Mouse (Mus musculus) frontal cortex, postnatal 10 days (tissue): ENCODE data around the gene Adra1b.

Experiments used
- DNase-seq, 2 experiments: peaks; one replicate each; pipeline ENCODE4 v3.0.0; 2022; ENCODE audit warnings: low spot score in 2 of 2, mixed read lengths in 1 of 2

The Adra1b gene

DNA sequence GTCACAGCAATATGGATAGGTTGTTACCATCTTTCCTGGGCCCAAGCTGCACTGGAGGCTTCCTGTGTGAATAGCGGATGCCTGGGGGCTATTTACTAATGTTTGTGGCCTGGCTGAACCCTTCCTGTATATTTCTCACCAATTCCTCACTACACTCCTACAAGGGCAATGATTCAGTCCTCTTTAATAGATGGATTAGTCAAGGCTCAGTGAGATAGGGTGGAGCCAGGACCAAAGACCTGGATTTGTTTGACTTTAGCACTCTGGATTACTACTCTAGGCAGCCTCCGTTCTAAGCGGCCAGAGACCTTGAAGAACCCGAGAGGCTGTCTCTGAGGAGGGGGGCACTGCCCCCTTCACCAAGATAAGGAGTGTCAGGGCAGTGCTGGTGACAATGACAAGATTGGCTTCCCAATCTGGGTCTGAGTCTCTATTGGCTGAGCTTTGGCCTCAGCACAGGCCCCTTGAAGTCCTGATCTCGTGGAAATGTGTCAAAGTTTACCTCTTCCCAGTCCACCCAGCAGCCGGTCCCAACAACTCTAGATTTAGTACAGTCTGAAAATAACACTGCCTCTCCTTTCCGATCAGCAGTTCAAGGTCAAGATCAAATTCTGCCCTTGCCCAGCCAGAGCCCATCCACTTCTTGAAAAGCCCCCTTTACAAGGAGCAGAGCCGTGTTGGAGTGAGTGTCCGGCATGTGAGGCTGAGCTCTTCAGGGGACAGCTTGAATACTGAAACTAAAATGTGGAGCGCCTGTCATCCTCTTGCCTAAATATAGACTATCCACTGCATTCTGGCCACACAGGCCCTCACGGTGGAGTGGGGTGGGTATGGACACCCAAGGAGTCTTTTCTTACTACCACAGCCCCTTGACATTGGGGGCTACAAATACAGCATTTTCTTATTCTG is 80.2 kb downstream of the Adra1b start:
- DNase-seq: no peak

DNA sequence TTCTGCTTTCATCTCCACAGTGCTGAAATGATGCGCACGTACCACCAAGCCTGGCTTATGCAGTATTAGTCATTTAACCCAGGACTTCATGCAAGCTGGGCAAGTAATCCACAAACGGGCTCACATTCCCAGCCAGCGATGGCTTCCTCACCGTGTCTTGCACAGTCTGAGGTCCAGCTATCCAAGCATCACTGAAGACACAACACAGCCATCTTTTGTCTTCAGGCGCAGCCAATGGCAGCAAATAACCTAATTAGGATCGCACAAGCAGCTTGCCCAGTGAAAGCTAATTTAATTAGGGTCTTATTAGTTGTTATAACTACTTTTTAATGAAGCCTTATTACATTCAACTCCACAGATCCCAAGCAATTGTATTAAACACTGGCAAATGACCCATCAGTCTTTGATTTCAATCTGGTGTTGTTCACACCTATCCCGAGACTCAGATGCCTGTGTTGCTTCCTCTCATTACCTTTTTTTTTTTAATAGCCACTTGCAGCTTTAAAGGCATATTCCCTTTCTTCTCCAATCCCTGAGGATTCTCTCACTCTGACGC is 83.6 kb downstream of the Adra1b start:
- DNase-seq: no peak

DNA sequence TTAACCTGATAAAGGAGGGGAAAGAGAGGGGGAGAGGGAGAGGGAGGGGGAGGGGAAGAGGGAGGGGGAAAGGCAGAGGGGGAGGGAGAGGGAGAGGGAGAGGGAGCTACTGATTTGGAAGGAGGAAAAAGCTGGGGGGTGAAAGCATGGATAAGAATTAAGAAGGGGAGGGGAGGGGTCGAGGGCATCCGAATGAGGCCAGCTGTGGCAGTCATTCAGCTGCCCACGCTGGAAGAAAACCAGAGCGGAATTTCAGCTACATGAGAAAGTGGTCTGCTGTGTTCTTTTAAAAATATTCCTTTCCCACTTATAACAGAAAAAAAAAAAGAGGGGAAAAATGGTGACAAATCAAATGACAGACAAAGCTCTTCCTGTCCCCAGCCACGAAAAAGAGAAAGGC is 88.5 kb downstream of the Adra1b start:
- DNase-seq: no peak

DNA sequence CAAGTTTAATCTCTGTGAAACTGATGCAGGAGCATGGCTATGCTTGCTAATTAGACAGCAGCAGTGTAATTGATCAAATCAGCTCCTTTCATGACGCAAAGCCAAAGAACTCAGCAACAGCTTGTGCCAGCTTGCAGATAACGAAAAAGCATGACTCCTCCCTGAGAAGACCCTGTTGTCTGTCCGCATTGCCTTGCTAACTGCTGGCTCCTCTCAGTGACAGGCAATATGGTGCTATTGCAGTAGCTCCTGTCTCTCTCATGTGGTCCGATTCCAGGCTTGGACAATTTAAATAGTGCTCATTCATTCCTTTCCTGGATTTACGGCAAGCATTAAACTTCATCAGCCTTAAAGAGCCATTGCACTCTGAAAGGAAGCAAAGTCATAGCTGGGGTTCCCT is 93.3 kb downstream of the Adra1b start:
- DNase-seq: no peak

DNA sequence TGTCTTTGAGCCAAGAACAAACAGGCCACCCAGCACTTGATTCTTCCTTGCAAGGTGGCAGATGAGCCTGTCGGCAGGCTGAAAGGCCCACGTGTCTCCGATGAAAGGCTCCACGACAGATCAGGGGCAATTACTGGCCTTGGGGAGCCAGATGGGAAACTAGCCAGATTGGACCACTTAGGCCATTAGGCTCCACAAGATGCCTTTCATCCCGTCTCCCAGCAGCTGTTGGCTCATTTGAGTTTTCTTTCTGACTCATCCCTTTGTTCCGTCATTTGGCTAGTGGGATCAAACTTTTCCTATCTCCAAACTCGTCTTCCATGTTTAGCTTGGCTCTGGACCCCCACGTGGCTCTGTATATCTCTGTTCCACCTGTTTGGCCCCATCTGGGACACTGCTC is 105.0 kb downstream of the Adra1b start:
- DNase-seq: no peak

DNA sequence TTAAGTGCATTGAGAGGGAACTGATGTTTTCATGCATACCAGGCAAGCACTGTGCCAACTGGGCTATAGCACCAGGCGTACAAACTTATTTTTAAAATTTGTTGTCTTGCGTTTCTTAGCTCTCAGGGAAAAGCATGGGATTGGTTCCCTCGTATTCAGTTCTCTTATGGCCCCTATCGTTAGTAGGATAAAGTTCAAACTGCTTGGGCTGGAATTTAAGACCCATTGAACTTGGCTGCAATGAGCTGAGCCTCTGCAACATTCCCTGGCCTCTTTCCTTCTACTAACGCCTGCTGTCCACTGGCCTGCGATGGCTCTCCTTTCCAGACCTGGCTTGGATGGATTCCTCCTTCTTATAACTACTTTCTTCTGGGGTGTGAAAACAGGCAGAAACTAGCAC is 110.6 kb downstream of the Adra1b start:
- DNase-seq: no peak

DNA sequence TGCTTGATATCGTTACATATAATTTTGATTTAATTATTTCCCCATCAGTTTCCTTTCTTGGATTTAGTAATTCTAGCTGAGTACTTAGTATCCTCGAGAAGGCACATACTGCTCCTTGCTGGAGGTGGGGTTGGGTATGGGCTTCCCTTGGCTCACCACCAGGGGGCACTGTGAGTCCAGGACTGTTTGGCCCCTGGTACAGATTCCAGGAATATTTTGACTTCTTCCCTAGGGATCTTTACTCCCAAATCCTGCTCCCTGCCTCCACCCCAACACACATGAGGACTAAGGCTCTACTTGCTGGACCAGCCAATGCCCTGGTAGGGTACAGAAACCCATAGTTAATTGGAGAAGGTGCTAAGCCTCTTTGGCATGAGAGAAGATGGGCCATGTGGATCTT is 117.2 kb downstream of the Adra1b start:
- peak in 1 of 2 experiments; percentile 46 for DNase-seq

DNA sequence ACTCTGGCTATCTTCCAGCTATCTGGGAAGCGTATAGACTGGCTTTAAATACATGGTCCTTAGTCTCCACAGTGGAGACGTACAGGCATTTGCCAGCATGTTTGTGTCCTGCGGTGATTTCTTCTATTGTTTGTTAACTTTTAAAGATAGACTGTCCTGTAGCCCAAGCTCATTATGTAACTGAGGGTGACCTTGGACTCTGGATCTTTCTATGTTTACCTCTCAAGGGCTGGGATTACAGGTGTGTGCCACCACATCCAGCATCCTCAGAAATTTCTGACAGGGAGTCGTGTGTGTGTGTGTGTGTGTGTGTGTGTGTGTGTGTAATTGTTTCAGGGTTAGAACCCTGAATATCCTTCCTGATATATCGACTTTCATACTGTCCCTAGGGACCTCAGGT is 117.9 kb downstream of the Adra1b start:
- no peak for DNase-seq

DNA sequence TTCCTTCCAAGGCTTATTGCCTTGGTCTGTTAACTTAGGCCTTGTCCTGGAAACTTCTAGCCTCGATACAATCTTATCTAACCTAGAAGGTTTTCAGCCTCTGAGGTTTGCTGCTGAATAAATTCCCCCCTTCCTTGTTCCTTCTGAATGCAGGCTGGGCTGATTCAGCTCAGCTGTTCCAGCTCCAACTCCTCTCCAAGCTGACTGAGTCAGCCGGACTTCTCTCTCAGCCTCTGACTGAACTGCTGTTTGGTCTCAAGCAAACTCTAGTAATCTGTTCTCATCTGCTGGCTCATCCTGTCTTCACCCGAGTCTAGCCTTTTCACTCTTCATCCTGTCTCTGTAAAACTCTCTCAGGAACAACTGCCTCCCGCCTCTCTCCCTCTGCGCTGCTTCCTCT is 121.5 kb downstream of the Adra1b start:
- no peak for DNase-seq

DNA sequence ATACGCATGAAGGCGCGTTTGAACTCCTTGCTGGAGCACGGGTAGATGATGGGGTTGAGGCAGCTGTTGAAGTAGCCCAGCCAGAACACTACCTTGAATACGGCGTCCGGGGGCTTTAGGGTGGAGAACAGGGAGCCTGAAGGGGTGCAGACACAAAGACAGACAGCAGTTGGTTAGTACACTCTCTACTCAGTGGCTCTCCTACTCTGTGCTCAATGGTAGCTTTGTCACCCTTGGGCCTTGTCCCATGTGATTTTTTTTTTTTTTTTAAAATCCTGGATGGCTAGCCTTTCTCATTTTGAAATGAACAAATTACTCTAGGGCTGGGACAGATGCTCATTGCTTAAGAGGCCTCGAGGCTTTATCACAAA is 124.7 kb downstream of the Adra1b start:
- DNase-seq: no peak

DNA sequence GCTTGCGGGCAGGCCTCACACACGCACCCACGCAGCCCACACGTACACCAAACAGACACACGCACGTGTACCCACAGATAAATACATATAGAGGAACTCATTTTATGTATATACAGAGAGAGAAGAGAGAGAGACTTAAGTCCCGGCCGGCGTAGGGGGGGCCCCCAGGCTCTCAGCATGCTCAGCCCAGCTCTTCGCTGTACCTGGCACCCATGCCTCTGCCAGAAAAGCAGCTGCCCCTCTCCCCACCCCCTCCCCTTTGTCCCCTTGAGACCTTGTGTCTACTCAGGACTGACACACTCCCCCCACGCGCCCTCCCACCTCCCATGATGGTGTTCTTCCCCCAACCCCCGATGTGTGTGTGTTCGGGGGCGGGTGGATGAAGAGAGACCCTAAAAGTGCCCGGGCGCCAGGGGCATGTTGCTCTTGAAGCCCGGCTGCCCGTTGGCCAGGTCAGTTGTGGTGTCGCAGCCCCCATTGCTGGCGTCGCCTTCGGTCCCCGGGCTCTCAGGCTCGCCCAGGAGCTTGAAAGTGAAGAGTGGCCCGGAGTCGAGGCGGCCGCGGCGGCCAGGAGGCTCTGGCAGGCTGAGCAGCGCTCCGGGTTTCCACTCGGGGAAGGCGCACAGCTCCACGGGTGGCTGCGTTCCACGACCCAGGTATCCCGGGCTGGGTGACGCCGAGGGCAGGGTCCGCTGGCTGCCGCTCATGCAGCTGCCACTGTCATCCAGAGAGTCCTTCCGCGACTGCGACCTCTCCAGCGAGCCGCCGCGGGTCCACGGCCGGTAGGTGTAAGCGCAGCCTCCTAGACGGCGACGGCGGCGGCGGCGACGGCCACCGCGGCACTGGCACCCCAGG is 125.3 kb downstream of the Adra1b start:
- no peak for DNase-seq

DNA sequence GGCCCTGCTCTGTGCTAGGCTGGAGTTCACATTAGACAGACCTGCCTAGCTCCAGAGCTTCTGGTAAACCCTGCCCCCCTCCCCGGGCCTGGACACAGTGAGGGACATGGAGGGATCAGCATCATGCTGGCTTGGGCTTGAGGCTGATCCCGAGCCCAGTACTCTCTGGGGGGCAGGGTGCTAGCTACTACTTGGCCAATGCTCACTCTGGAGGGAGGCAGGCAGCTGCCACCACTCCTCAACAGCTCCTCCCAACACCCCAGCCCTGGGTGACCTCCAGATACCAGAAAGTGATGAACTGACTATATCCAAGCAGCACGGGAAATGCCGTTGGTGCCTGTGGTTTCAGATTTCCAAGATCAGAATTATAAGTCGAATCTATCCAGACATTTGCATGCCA is 127.3 kb downstream of the Adra1b start:
- DNase-seq: no peak

DNA sequence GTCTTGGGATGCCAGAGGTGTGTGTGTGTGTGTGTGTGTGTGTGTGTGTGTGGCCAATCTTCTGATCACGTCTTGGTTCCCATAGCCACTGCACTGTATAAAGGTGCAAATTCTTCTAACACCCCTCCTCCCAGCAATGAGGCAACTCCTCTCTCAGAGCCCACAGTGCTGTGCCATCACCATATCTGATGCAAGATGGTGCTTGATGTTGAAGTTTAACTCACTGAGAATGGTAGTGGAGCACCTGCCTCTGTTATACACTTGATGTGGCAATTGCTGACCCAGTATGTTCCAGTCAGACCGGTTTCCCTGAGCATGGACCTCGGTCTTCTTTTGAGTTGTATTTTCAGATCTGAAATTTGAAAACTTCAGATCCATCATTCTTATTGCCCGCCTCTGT is 130.9 kb downstream of the Adra1b start:
- DNase-seq: no peak

DNA sequence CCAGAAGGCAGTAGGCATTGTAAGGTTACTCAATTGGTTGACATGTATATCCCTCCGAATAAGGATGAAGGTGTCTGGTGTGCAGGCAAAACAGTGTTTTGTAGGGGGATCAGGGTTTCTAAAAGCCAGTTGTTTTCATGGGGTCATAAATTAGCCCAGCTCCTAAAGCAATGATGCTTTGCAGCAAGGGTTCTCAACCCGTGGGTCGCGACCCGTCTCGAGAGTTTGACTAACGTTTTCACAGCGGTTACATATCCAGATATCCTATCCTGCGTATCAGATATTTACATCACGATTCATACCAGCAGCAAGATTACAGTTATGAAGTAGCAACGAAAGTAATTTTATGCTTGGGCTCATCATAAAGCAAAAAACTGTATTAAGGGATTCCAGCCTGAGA is 133.3 kb downstream of the Adra1b start:
- DNase-seq: no peak

DNA sequence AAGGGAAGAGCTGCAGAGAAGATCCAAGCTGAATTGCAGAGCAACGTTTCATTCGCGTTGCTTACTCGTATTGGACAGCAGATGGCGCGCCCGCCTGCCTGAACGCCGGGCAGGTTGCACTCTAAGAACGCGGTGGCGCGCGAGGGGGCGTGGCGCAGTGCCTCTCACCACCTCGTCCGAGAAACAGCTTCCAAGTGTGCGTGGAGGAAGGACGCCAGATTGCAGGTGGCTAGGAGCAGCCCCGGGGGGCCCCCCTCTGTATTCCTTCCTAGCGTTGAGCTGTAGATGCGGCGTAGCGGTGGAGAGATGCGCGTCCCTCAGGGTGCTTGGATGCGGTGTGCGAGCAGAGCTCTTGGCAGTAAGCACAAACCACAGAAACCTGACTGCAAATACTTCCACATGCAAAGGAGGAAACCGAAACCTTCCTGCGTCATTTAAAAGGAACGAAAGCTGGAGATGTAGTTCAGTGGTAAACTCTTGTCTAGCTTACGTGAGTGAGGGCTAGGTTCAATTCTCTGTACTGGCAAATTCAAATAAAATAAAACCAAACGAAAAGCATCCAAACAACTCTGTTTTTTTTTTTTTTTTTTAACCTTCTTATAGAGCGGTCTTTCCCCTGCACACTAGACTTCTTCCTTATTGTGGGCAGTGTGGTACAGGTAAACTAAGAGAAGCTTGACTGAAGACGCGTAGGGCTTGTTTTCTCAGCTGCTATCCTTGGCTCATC is 133.9 kb downstream of the Adra1b start:
- DNase-seq: peak; percentile 38 to 76

DNA sequence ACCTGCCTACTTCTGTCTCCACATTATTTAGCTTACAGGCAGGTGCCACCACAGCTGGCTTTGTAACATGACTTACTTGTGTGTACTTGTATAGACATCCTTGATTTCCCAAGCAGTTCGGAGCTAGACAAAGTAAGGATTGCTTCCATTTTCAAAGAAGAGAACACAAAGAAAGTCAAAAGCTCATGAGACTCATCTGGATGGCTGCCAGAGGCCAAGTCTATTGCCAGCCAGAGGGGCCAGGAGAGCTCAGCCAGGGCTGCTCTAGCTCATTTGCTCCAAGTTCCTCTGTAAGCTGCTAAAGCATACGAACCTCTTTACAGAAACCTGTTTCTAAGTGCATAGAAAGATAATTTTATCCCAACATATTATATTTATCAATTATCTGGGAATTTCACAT is 142.6 kb downstream of the Adra1b start:
- no peak for DNase-seq

DNA sequence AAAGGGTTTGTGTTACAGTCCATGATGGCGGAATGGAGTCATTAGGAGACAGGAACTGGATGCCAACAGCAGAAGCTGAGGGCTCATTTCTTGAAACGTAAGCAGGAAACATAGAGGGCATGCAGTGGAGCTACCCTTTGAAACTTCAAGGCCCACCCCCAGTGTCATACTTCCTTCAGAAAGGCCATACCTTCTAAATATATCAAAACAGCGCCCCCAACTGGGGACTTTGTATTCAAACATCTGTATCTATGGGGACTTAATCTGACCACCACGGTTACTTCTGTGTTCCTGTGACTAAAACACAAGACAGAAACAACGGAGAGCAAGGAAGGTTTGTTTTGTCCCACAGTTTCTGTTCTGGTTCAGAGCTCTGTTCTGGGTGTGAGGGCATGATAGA is 145.6 kb downstream of the Adra1b start:
- no peak for DNase-seq

DNA sequence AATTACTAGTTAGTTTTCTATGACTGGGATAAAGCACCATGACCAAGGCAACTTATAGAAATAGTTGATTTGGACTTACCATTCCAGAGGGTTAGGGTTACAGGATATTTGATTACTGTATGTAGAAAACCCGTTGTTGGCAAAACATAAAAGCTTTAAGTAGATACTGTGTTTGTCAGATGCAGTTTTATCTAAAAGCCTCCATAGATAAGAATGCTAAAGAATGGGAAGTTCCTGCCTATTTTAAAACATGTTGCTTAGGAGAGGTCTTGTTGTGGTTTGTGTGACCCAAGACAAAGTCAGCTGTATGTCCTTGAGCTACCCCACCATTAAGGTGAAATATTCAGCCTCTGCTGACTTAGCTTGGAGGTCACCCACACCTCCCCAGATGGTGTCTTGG is 146.4 kb downstream of the Adra1b start:
- no peak for DNase-seq

DNA sequence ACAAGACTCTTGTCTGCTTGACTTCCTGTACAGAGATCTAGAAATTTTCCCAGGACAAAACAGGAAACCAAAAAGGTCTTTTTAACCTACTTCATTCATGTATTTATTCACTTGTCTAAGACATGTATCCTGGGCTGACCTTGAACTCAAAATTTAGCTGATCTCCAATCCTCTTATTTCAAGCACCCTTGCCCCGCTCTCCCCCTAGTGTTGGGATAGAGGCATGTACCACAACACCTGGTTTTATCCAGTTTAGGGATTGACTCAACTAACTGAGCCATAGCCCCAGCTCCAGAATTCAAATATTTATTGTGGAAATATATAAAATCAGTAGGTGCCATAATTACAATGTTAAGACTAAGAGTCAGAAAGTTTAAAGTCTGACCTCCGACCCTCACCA is 149.5 kb downstream of the Adra1b start:
- DNase-seq: no peak

DNA sequence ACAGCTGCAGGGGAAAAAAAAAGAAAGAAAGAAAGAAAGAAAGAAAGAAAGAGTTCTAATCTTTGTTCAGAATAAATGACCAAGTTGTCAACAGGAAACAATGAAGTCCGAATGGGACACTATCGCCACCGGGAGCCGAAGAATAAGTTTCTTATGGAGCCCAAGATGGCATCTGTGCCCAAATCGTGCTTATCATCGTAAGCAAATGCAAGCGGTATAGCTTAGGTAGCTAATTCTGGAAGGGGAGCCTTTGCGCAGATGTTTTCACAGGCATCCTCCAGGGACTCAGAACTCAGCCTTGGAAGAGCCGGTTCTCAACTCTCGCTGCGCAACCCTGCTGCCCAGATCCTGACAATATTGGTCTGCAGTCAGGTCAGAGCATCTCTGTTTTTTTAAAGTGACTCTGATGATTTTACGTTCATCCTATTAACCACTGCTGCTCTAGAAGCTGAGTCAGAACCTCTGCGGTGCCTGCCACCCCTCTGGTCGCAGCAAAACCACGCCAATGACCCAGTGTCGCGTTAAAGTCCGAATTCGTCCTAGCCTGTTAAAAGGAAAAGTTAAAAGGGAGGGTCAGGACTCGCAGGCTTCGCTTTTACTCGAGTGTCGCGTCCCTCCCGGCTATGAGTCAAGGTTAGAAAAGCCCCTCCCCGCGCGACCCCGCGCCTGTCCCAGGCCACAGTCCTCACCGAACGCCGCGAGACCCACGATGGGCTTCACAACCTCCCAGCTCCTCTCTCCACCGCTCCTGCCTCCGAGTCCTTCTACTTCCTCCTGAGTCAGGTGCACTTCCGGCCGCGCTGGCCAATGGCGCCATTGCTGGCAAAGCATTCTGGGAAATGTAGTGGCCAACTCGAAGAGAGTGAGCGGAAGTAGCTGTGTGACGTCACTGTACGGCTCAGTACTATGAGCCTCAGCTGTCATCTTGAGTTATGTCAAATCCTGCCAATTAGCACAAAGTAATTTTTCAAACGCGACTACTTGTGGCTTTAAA is 153.5 kb downstream of the Adra1b start, which contains the start of gene Ttc1:
Gene Ttc1, minus strand, starts transcription at position 776 of the 994 bp plus-strand sequence.
- peak; percentile 94 to 96 for DNase-seq
